Mouse (Mus musculus) MEL-GATA-1-ER (cell line): ENCODE results near the gene Khk.
A peak's percentile ranks its signal among the peaks of the same experiment; 100 is the strongest.

Experiments used
- DNase-seq: peaks from one replicate; pipeline ENCODE4 v3.0.0-alpha.2; 2012; ENCODE audit warnings: low read depth; ENCODE audit errors: extremely low read depth

The Khk gene

DNA sequence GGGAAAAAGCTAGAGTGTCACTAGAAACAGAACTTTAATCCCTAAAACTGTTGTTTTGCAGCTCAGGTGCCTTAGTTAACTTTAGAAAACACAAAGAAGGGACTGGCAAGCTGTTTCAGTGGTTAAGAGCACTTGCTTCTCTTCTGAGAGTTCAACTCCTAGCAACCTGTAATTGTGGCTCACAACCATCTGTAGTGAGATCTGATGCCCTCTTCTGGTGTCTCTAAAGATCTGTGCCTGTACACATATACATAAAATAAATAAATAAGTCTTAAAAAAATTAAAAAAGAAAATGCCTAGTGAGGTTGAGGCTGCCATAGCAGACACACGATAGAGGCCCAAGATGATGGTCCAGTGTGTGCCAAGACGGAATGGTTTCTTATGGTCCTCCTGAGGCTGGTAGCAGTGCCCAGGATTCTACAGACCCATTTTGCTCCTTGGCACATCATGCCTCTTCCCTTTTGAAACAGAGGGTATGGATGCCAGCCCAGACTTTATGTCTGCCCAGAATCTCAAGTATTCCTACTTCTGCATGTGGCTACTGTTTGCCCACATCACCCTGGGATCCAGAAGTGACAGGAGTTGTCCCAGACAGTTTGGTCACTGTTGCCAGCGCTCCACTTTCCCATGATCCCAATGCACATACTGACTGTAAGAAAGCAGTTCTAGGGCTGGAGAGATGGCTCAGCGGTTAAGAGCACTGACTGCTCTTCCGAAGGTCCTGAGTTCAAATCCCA is 13.7 kb downstream of the Khk start:
- DNase-seq, result no peak

DNA sequence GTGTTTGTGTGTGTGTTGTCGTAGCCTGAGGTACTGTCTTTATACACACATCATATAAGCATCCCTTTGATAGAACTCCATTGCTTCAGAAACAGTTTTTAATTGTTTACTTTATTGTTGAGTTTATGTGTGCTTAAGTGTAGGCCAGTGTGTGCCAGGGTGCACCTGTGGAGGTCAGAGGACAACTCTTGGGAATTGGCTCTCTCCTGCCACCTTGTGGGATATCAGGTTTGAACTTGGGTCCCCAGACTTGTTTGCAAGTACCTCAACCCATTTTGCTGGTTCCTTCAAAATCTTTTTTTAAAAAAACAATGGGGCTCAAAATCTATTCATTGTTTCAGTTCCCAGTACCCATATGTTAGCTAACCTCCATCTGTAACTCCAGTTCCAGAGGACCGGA is 21.8 kb downstream of the Khk start:
- DNase-seq, result no peak

DNA sequence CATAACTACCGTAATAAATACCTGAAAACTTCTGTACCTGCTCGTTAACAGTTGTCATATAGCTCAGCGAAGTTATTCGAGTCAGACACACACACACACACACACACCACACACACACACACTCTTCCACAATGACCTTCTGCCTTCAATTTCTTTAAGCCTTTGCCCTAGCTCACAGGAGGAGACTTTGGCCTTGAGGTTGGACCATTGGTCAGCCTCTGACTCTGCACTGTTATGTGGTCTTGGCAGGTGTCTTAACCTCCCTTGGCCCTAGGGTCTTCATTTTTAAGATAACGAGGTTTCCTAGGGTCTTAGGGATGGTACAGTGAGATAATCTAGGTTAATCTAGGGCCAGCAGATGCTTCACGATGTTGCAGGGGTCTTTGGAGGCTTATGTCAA is 23.1 kb downstream of the Khk start:
- no peak for DNase-seq

DNA sequence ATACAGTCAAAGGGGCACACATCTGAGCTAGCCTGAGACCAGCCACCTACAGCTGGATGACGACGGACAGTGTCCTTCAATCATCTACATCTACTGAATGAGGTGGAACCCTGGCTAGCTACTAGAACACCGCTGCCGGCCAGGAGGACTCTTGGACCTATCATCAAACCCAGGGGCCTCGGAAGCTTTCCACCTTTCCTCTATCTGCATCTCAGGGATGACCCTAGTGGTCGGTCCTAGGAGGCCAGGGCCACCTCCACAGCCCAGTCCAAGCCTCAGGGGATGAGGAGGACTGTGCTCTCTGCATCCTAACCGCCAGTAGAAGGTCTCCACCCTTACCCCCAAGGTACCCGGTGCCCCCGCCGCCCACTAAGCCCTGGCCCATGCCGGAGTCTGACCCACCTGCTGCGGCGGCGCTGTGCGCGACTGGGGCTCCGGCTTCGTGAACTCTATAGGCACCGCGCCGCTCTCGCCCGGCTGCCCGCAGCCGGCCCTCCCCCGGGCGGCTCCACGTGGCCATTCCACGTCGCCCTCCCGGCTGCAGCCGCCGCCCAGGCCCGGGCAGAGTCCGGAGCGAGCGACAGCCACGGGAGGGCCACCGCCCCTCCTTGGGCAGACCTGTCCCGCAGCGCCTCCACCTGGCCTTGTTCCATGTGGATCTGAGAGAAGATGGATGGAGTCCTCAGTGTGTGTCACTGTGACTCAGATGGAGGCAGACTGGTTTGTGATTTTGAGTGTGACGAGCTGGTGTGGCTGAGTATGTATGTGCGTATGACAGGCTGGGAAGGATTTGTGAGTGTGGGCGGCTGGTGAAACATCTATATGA is 23.9 kb downstream of the Khk start, which contains the start of gene Cgref1:
Gene Cgref1, minus strand, starts transcription at position 636 of the 826 bp plus-strand sequence.
- DNase-seq, result no peak

GRCm38 (mm10) chr5:30948620-30949019 is 27.4 kb downstream of the Khk start:
- DNase-seq, result no peak

GRCm38 (mm10) chr5:30949654-30950326 is 28.6 kb downstream of the Khk start:
- peak; percentile 92 for DNase-seq

- no peak for DNase-seq
Observed at GRCm38 (mm10) chr5:30950451-30950850, 29.2 kb downstream of the Khk start.

DNA sequence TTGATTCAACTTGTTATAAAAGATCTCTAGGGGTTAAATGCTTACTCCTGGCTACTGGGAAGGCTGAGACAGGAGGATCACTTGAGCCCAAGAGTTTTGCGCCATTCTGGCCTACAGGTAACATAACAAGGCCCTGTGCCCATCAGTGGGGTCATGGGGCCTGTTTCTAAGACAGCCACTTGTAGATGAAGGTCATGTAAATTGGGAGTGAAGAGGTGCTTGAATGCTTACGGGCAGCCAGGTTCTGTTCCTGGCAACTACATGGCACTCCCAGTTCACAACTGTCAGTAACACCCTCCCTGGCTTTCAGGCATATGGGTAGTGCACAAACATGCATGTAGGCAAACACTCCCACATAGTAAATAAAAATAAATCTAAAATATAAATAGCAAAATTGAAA is 29.7 kb downstream of the Khk start:
- no peak for DNase-seq

- no peak for DNase-seq
Observed at GRCm38 (mm10) chr5:30951706-30952105, 30.5 kb downstream of the Khk start.

- no peak for DNase-seq
Observed at GRCm38 (mm10) chr5:30952551-30952950, 31.3 kb downstream of the Khk start.

DNA sequence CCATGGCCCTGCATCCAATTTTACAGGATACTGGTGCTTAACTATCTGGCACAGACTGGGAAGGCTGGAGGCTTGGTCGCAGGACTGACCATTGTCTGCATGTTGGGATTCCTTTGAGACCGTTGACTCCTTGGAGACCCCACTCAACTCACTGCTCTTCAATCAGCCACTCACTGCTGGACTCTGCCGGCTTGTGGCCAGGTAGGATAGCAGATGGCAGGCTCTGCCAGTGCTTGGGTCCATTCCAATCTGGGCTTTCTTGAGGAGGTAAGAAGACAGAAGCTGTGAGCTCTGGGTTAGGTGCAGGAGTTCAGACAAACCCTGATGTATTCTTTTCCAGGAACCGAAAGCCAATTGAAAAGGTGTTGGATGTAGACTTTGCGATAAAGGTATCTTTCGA is 32.8 kb downstream of the Khk start:
- no peak for DNase-seq

DNA sequence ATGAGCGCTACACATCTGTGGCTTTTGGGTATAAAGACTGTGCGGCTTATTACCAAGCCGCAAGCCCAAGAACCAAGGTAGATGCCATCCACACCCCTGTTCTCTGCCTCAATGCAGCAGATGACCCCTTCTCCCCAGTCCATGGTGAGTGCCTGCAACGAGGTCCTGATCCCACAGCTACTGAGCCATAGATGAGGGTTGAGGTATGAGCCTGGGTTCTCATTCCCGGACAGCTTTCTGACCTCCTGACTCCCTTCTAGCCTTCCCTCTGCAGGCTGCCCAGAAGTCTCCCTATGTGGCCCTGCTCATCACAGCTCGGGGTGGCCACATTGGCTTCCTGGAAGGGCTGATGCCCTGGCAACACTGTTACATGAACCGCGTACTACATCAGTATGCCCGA is 33.3 kb downstream of the Khk start:
- DNase-seq, result no peak

DNA sequence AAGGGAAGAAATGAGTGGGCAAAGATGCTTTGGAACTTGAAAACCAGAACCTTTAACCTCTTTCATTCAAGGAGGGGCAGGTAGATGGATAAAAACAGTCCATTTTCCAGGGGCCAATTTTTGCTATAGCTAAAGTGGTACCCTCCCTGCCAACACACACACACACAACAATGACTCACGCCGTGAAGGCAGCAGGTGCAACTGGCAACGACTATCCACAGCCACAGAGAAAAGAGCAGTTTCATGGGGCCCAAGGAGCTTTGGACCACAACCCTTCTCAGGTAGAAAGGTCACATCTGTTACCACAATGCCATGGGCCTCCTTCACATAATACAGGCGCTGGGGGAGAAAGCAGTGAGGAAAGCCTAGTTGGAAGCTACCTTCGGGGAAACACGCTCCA is 34.5 kb downstream of the Khk start:
- no peak for DNase-seq

- no peak for DNase-seq
Observed at GRCm38 (mm10) chr5:30957891-30958290, 36.7 kb downstream of the Khk start.

DNA sequence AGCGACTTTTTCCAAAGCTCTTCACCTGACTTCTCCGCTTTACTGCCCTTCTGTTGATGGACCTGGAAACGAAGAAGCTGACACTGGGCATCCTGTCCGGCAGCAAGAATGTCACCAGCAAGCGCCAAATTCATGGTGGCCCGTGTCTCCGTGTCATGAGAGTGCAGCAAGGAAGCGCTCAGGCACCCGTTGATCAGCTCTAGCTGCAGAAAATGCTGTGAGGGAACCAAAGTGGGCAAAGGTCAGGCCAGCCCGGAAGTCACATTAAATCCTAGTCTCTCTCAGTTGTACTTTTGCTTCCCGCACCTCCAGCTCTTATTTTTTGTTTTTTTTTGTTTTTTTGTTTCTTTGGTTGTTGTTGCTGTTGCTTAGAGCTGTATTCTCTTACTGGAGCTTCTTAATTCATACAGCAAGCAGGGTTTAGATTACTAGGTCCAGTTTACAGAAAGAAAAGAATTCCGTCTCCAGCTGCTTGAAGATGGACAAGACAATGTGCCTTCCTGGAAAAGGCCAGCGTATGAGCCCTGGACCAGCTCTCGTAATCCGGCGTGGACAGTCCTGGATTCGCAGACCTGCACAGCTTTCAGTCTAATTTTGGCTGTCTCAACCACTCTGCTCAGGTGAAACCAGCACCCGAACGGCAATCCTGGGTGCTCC is 38.1 kb downstream of the Khk start:
- DNase-seq, result no peak

DNA sequence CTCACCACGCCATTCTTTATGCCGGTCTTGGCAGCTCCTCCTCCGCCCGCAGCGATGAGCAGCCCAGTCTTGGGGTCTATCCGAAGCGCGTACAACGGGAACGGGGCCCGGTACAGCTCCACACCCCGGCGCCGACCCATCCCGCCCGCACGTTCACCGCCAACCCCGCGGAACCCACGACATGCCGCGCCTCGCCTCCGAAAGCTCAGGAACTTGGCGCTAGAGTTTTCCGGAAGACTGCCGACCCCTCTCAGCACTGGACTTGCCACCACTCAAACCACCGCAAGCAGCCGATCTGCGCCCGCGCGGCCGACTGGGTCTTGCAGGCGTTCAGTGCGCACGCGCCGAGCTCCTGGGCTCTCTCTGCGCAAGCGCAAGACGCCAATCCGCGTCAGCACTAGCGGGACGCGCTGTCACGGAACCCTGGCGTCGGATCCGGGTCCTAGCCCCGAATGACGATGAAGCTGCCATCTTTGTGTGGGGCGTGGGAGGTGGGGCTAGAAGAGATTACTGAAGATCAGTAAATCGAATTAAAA is 38.8 kb downstream of the Khk start, which contains the start of gene Preb:
Gene Preb, minus strand, starts transcription at position 396 of the 536 bp plus-strand sequence.
- DNase-seq, result peak; percentile 95

DNA sequence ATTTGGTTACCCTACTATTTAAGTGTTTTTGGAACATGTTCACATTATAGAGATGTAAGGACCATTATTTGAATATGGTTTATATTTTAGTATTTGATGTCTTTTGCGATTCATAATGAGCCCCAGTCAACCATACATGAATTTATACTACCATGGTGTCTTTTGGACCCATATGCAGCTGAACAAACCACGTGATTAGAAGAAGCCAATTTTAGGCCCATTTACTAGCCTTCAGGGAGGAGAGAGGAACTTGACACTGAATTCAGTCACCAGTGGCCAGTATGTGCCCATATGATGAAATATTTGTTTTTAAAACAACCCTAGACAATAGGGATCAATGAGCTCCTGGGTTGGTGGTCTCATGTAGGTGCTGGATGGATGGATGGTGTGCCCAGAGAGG is 39.6 kb downstream of the Khk start:
- DNase-seq, result no peak

DNA sequence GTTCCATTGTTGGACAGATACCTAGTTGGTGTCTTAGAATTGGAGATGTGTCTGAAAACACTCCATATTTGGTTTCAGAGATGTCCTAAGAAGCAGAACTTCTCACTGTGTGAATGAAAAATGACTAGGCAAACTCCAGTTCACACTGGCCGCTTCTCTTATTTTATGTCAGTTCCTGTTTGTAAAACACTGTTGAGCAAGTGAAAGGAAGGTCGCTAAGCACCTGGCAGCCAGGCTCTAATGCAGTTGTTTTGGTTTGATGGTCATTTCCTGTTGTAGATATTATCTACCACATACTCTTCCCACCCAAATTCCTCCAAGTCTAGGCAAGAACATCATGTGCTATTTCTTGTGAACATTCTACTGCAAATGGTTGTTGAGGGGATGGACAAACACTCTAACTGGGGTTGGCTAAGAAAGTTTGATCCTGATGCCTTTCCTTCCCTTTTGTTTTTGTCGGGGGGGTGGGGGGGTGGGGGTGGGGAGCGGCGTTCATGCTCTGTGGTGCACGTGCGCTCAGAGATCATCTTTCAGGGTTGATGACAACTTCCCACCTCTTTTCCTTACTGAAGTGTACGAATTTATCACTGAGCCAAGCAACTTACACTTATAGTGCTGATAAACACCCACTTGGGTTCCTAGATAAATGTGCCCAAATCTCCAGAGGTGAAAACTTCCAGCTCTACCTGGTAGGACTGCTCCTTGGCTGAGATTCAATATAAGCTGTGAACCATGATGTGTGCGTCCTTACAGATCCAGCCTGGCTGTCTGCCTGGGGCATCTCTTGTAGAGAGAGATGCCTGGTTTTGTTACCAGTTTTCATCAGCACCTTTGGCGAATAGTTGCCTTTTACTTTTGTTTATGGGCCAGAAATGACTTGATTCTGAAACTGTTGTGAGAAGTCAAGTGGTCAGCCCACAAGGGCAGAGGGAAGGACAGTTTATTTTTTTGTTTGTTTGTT is 40.6 kb downstream of the Khk start:
- peak; percentile 85 for DNase-seq

- no peak for DNase-seq
Observed at GRCm38 (mm10) chr5:30963916-30964315, 42.7 kb downstream of the Khk start.

DNA sequence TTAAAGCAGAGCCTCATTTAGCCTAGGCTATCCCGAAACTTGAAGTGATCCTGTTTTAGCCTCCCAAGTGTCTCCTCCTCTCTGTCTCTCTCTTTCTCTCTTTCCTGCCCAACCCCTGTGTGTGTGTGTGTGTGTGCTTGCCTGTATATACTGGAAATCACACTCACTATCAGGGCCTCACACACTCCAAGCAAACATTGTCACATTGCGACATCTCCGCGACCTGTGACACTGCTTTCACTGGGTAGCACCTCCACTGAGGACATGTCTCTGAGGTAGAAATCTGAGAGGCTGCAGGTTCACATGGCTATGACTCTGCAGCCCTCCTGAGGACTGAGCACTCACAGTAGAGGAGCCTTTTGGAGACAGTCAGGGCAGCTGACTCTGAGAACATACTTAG is 45.0 kb downstream of the Khk start:
- DNase-seq, result no peak
